In genomic region chr2:167403085-167403484, GRCm38 (mm10) we compare ENCODE assay signal across 16 mouse cellular contexts. TPM values are rescaled to one million over a fixed set of nuclear protein-coding genes. Genes with fewer than 3 reads are reported as not detected.
A peak's percentile ranks its signal among the peaks of the same experiment; 100 is the strongest.
DNase-seq lines count a peak whose midpoint lies in the region; ATAC-seq and TF ChIP-seq lines count a peak whose summit lies in the region.
"Had no signal": no experiment of that assay in that cellular context is flagged by ENCODE, and none has a peak within 500 bp of the region (broad histone marks: within the 10 kb centered on the region; RNA-seq: fewer than 3 reads in every experiment).

No protein-coding gene starts in this region.

- peak; percentile 72 for ATAC-seq in intestine, embryonic 16.5 days
- no peak for ATAC-seq in liver, embryonic 11.5 days (replicated peaks; ENCODE audit: low FRiP score)
- ATAC-seq: CD4-positive, CD25-positive, alpha-beta regulatory T cell, adult 4 months; forebrain, embryonic 15.5 days had no signal

- H3K27me3 ChIP-seq in intestine, embryonic 16.5 days (replicated peaks; ENCODE audit: control insufficient read depth, insufficient read depth, low read length): no peaks in the 10 kb centered on the region
- H3K27me3 ChIP-seq in liver, embryonic 11.5 days (replicated peaks; ENCODE audit: control insufficient read depth, insufficient read depth, low read length): no peaks in the 10 kb centered on the region; the same call in 1 of the 2 replicates
- H3K27me3 ChIP-seq: forebrain, embryonic 15.5 days had no signal

- DNase-seq in urinary bladder, postnatal 36 days (ENCODE audit: low spot score in 2 of 2): peak; percentile 37 to 64
- no peak for DNase-seq in urinary bladder, postnatal 10 days (ENCODE audit: low spot score)
- peak; percentile 67 for DNase-seq in lung, postnatal 25 days (ENCODE audit: low spot score)
- DNase-seq in gastrocnemius, postnatal 36 days: no peak
- DNase-seq in left cerebral cortex, adult 2 months (ENCODE audit: extremely low spot score in 1 of 2, low spot score in 2 of 2): no peak
- no peak for DNase-seq in liver, embryonic 11.5 days (ENCODE audit: low spot score)
- DNase-seq: cerebellum, postnatal 25 days; heart, postnatal 36 days; left cerebral cortex, postnatal 4 days had no signal

- peak overlapping the region; percentile 43 for H3K27ac ChIP-seq in intestine, embryonic 16.5 days (ENCODE audit: low read length)
- no peak overlapping the region for H3K27ac ChIP-seq in left cerebral cortex, adult 2 months
- H3K27ac ChIP-seq in liver, embryonic 11.5 days (ENCODE audit: low read depth, low read length): no peak overlapping the region
- H3K27ac ChIP-seq: forebrain, embryonic 15.5 days; kidney, postnatal 0 days; liver, embryonic 14.5 days had no signal

- no peak for TF ChIP-seq CTCF in left cerebral cortex, adult 2 months (IDR thresholded peaks at IDR 0.05)

- no peak overlapping the region for H3K4me3 ChIP-seq in intestine, embryonic 16.5 days (ENCODE audit: low read length)
- no peak overlapping the region for H3K4me3 ChIP-seq in left cerebral cortex, adult 2 months
- no peak overlapping the region for H3K4me3 ChIP-seq in liver, embryonic 11.5 days (ENCODE audit: low read depth, low read length)
- H3K4me3 ChIP-seq: forebrain, embryonic 15.5 days had no signal

- 0 out of 2 replicates have a peak overlapping the region, but pooled peaks have one; percentile 32 for H3K9ac ChIP-seq in intestine, embryonic 16.5 days (ENCODE audit: low read depth, low read length)
- H3K9ac ChIP-seq in liver, embryonic 11.5 days (ENCODE audit: low read depth, low read length): no peak overlapping the region
- H3K9ac ChIP-seq: forebrain, embryonic 15.5 days; liver, embryonic 14.5 days had no signal

- intact Hi-C loops in gastrocnemius, postnatal 36 days (cut with DNase I): loop anchor here (10.0 kb wide), 1 partner anchor 98 kb away; no protein-coding TSS in a partner anchor
- intact Hi-C loops in left cerebral cortex, adult 2 months (cut with DNase I): loop anchor here (5.0 kb wide), 1 partner anchor 46 kb away; no protein-coding TSS in a partner anchor

- H3K9me3 ChIP-seq in intestine, embryonic 16.5 days (ENCODE audit: control insufficient read depth, low read length): no peaks in the 10 kb centered on the region
- H3K9me3 ChIP-seq in liver, embryonic 11.5 days (ENCODE audit: control insufficient read depth, low read length): no peaks in the 10 kb centered on the region
- H3K9me3 ChIP-seq: forebrain, embryonic 15.5 days had no signal

- H3K4me1 ChIP-seq in intestine, embryonic 16.5 days (ENCODE audit: control insufficient read depth, insufficient read depth, low read length): no peaks in the 10 kb centered on the region
- H3K4me1 ChIP-seq in liver, embryonic 11.5 days (replicated peaks; ENCODE audit: control insufficient read depth, insufficient read depth, low read length): no peaks in the 10 kb centered on the region
- H3K4me1 ChIP-seq: forebrain, embryonic 15.5 days had no signal

- peak overlapping the region; percentile 23 for H3K4me2 ChIP-seq in intestine, embryonic 16.5 days (ENCODE audit: low read depth, low read length)
- H3K4me2 ChIP-seq in liver, embryonic 11.5 days: no peak overlapping the region
- H3K4me2 ChIP-seq: forebrain, embryonic 15.5 days; heart, embryonic 11.5 days; midbrain, embryonic 11.5 days had no signal

- 59% methylated on average over 7 of the region's 7 CpGs for WGBS in intestine, embryonic 16.5 days
- 78% methylated on average over 7 of the region's 7 CpGs for WGBS in liver, embryonic 11.5 days

- no peaks in the 10 kb centered on the region for H3K36me3 ChIP-seq in intestine, embryonic 16.5 days (ENCODE audit: control insufficient read depth, insufficient read depth, low read length)
- H3K36me3 ChIP-seq in liver, embryonic 11.5 days (ENCODE audit: control insufficient read depth, insufficient read depth, low read length): no peaks in the 10 kb centered on the region
- H3K36me3 ChIP-seq: forebrain, embryonic 15.5 days had no signal

RNA-seq across cellular contexts. Expression of gene Slc9a8, which starts 18.4 kb away (rescaled TPM):
- 19.0 and 21.4 TPM in 2 replicates for polyA plus RNA-seq in intestine, embryonic 16.5 days (2015; fragmentation: Nextera tagmentation; extraction: Ambion mirVana)
- 10 to 100 TPM; 21.8 to 22.8 TPM for total RNA-seq in gastrocnemius, postnatal 36 days (2021)
- total RNA-seq in left cerebral cortex, adult 2 months (2021): 10 to 100 TPM; 31.1 to 34.4 TPM
- 22.0 and 23.8 TPM in 2 replicates for polyA plus RNA-seq in liver, embryonic 11.5 days (2014; fragmentation: Nextera tagmentation; extraction: Ambion mirVana)

RNA-seq across cellular contexts. Expression of gene B4galt5, which starts 54.1 kb away (rescaled TPM):
- polyA plus RNA-seq in intestine, embryonic 16.5 days (2015; fragmentation: Nextera tagmentation; extraction: Ambion mirVana): 7.2 and 8.1 TPM in 2 replicates
- 1 to 10 TPM; 6.9 TPM for total RNA-seq in gastrocnemius, postnatal 36 days (2021)
- 10 to 100 TPM; 49.7 to 50.2 TPM for total RNA-seq in left cerebral cortex, adult 2 months (2021)
- polyA plus RNA-seq in liver, embryonic 11.5 days (2014; fragmentation: Nextera tagmentation; extraction: Ambion mirVana): 8.0 and 11.8 TPM in 2 replicates

Comparison
In these comparisons a context has a peak if more than half of its experiments do, and no peak if none do; other contexts are left out.
1. DNase-seq: peak in urinary bladder, postnatal 36 days (2 of 2) and lung, postnatal 25 days (single experiment); none in urinary bladder, postnatal 10 days (single experiment), gastrocnemius, postnatal 36 days (0 of 2), left cerebral cortex, adult 2 months (0 of 2) and liver, embryonic 11.5 days (single experiment).
2. RNA of gene B4galt5, which starts 54.1 kb away (total RNA-seq): 49.7 to 50.2 TPM in left cerebral cortex, adult 2 months; 6.9 TPM in gastrocnemius, postnatal 36 days; every median in the first group is over 4 times any median in the second.